Mouse (Mus musculus) neural tube, embryonic 13.5 days (tissue): ENCODE data around the gene Grpel1. TPM values are rescaled to one million over a fixed set of nuclear protein-coding genes. Genes with fewer than 3 reads are reported as not detected.

Source experiments
- ATAC-seq: fragments of 200-750 bp; cut with Nextera tagmentation; 2 replicates; pipeline ENCODE4 v1.8.0; 2017; ENCODE audit warnings: low read depth, mild to moderate bottlenecking, moderate TSS enrichment, moderate library complexity
- H3K27ac ChIP-seq: fragments of 300-500 bp; sonication (generic); replicated peaks from 2 replicates; pipeline ENCODE4 v1.5.1; 2015; ENCODE audit warnings: moderate library complexity, mild to moderate bottlenecking, inconsistent platforms
- H3K27me3 ChIP-seq: fragments of 300-500 bp; sonication (generic); 2 replicates; pipeline ENCODE4 v1.6.1; 2015; ENCODE audit warnings: mild to moderate bottlenecking, inconsistent platforms
- H3K36me3 ChIP-seq: fragments of 300-500 bp; sonication (generic); 2 replicates; pipeline ENCODE4 v1.6.1; 2015; ENCODE audit warnings: mild to moderate bottlenecking, inconsistent platforms
- H3K4me1 ChIP-seq: fragments of 300-500 bp; sonication (generic); replicated peaks from 2 replicates; pipeline ENCODE4 v1.6.1; 2015; ENCODE audit warnings: inconsistent platforms
- H3K4me2 ChIP-seq: fragments of 300-500 bp; sonication (generic); 2 replicates; pipeline ENCODE4 v1.6.1; 2015; ENCODE audit warnings: inconsistent platforms, mild to moderate bottlenecking, moderate library complexity
- H3K4me3 ChIP-seq: fragments of 300-500 bp; sonication (generic); 2 replicates; pipeline ENCODE4 v1.5.1; 2015; ENCODE audit warnings: mild to moderate bottlenecking, inconsistent platforms
- H3K9ac ChIP-seq: fragments of 300-500 bp; sonication (generic); 2 replicates; pipeline ENCODE4 v1.6.1; 2015; ENCODE audit warnings: moderate library complexity, mild to moderate bottlenecking, inconsistent platforms
- H3K9me3 ChIP-seq: fragments of 300-500 bp; sonication (generic); 2 replicates; pipeline ENCODE4 v1.6.1; 2016; ENCODE audit warnings: inconsistent platforms
- WGBS: fragments of 180-500 bp; shearing (Covaris S2); methylation state at CpG from one replicate; pipeline ENCODE4 v1.1.7; 2015; 5-methylcytosine and 5-hydroxymethylcytosine counted together
- polyA plus RNA-seq: library from polyadenylated mRNA; unstranded; fragments of >200 nt; fragmentation: Nextera tagmentation; extraction: Ambion mirVana; gene quantifications from 2 replicates; pipeline ENCODE4 v1.2.1, GENCODE M21; 2015

Grpel1 gene
- polyA plus RNA-seq, 1 experiment from 2014 or later: 45.2 TPM

DNA sequence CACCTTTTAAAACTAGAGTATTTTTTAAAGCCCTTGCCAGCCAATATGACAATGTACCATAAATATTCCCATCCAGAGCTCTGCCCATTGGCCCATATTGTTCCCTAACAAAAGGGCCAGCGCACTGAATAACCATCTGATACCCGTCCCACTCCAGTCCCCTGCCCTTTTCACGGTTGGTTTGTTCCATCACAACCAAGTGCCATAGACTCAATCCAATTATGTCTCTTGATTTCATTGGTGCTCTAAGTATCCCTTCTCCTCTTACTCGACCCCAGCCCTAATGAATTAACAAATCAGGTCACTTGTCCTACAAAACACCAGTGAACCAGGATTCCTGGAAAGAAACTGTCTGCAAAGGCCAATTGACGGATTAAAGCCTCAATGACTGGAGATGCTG lies 1.4 kb upstream of the Grpel1 start:
- 22% methylated on average over 5 of the region's 5 CpGs for WGBS
- H3K4me3 ChIP-seq: no peak overlapping the region

GRCm38 (mm10) chr5:36465889-36466288 lies 1.1 kb downstream of the Grpel1 start:
- peaks cover 29% of the 10 kb centered on the region for H3K4me1 ChIP-seq
- H3K9me3 ChIP-seq: no peaks in the 10 kb centered on the region
- peak overlapping the region; percentile 79 for H3K4me3 ChIP-seq
- no peak for ATAC-seq
- H3K27me3 ChIP-seq: no peaks in the 10 kb centered on the region
- 33% methylated on average over 8 of the region's 8 CpGs for WGBS
- peak overlapping the region; percentile 82 for H3K9ac ChIP-seq
- H3K4me2 ChIP-seq: peak overlapping the region; percentile 99
- peaks cover 29% of the 10 kb centered on the region for H3K36me3 ChIP-seq
- no peak overlapping the region for H3K27ac ChIP-seq

More for the DNA sequence above, 1.4 kb upstream of the Grpel1 start:
- 0 out of 2 replicates have a peak, but pooled peaks cover 6% of the 10 kb centered on the region for H3K36me3 ChIP-seq
- H3K27me3 ChIP-seq: no peaks in the 10 kb centered on the region
- H3K27ac ChIP-seq: no peak overlapping the region
- no peak for ATAC-seq
- no peak overlapping the region for H3K9ac ChIP-seq
- peaks cover 29% of the 10 kb centered on the region for H3K4me1 ChIP-seq
- no peaks in the 10 kb centered on the region for H3K9me3 ChIP-seq
- H3K4me2 ChIP-seq: no peak overlapping the region

DNA sequence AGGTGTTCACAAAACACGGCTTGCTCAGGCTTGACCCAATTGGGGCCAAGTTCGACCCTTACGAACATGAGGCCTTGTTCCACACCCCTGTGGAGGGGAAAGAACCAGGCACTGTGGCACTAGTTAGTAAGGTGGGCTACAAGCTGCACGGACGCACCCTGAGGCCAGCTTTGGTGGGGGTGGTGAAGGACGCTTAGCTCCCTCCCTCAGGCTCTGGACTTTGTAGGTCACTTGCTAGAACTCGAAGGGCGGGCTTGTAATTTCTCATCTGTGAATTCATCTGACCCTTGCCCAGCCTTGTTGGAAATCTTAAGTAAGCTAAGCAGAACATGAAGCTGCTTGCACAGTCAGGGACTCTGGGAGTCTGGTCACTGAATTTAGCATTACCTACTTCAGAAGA lies 6.4 kb downstream of the Grpel1 start:
- H3K9me3 ChIP-seq: no peaks in the 10 kb centered on the region
- H3K4me1 ChIP-seq: peaks cover 7% of the 10 kb centered on the region
- ATAC-seq: no peak
- 94% methylated on average over 8 of the region's 8 CpGs for WGBS
- H3K27ac ChIP-seq: no peak overlapping the region
- H3K27me3 ChIP-seq: no peaks in the 10 kb centered on the region
- peaks cover 74% of the 10 kb centered on the region for H3K36me3 ChIP-seq
- no peak overlapping the region for H3K4me2 ChIP-seq
- H3K9ac ChIP-seq: no peak overlapping the region
- H3K4me3 ChIP-seq: no peak overlapping the region

GRCm38 (mm10) chr5:36472876-36473655 lies 8.3 kb downstream of the Grpel1 start:
- no peaks in the 10 kb centered on the region for H3K9me3 ChIP-seq
- H3K36me3 ChIP-seq: peaks cover 78% of the 10 kb centered on the region
- no peaks in the 10 kb centered on the region for H3K27me3 ChIP-seq

DNA sequence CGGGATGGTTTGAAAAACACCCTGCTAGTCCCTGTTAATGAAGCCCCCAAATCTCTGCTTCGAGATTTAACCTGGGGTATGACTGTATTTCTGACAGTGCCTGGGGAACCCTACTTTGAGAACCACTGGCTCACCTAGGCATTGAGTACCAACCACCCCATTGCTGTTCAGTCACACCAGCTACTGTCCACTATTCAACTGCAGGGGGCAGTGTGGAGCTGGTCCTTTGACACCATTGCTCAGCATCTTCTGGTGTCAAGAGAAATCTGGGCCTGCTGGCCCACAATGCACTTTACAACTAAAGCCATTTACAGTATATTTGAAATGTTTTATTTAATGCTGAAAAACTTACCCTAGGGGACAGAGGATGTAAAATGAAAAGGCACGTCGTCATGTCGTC lies 9.5 kb downstream of the Grpel1 start:
- H3K4me2 ChIP-seq: no peak overlapping the region
- H3K4me1 ChIP-seq: peaks cover 5% of the 10 kb centered on the region
- H3K4me3 ChIP-seq: no peak overlapping the region
- H3K9ac ChIP-seq: no peak overlapping the region
- WGBS: 89% methylated on average over 5 of the region's 5 CpGs
- H3K9me3 ChIP-seq: no peaks in the 10 kb centered on the region
- H3K27me3 ChIP-seq: no peaks in the 10 kb centered on the region
- H3K36me3 ChIP-seq: peaks cover 67% of the 10 kb centered on the region
- no peak overlapping the region for H3K27ac ChIP-seq
- no peak for ATAC-seq

More at GRCm38 (mm10) chr5:36472876-36473655, 8.3 kb downstream of the Grpel1 start:
- no peak for ATAC-seq
- 92% methylated on average over 4 of the region's 4 CpGs for WGBS
- Histone ChIP-seq H3K4me1 (no peaks in the 10 kb centered on the region), H3K4me2 (no peak overlapping the region), H3K9ac (no peak overlapping the region), H3K27ac (no peak overlapping the region), H3K4me3 (no peak overlapping the region)

- no peak for ATAC-seq
- Histone ChIP-seq H3K36me3 (peaks cover 35% of the 10 kb centered on the region), H3K27ac (no peak overlapping the region), H3K4me2 (no peak overlapping the region), H3K4me1 (peaks cover 37% of the 10 kb centered on the region), H3K9ac (no peak overlapping the region), H3K9me3 (no peaks in the 10 kb centered on the region), H3K4me3 (no peak overlapping the region), H3K27me3 (no peaks in the 10 kb centered on the region)
- 92% methylated on average over 3 of the region's 3 CpGs for WGBS
Measured at GRCm38 (mm10) chr5:36477486-36477885, 12.7 kb downstream of the Grpel1 start.

GRCm38 (mm10) chr5:36478540-36479420 lies 14.0 kb downstream of the Grpel1 start:
- Histone ChIP-seq H3K9me3 (no peaks in the 10 kb centered on the region), H3K36me3 (peaks cover 25% of the 10 kb centered on the region), H3K9ac (no peak overlapping the region), H3K4me2 (no peak overlapping the region), H3K4me1 (peaks cover 47% of the 10 kb centered on the region), H3K27me3 (no peaks in the 10 kb centered on the region), H3K27ac (no peak overlapping the region), H3K4me3 (no peak overlapping the region)
- 91% methylated on average over 6 of the region's 6 CpGs for WGBS
- ATAC-seq: no peak

- WGBS: 70% methylated on average over 2 of the region's 2 CpGs
- Histone ChIP-seq H3K9me3 (no peaks in the 10 kb centered on the region), H3K36me3 (peaks cover 18% of the 10 kb centered on the region), H3K4me1 (peaks cover 49% of the 10 kb centered on the region), H3K27me3 (no peaks in the 10 kb centered on the region), H3K4me3 (no peak overlapping the region), H3K4me2 (no peak overlapping the region), H3K27ac (no peak overlapping the region), H3K9ac (no peak overlapping the region)
- ATAC-seq: no peak
Measured at GRCm38 (mm10) chr5:36479735-36480134, 14.9 kb downstream of the Grpel1 start.

GRCm38 (mm10) chr5:36480398-36480797 lies 15.6 kb downstream of the Grpel1 start:
- no peak overlapping the region for H3K4me2 ChIP-seq
- H3K9me3 ChIP-seq: no peaks in the 10 kb centered on the region
- no peak overlapping the region for H3K4me3 ChIP-seq
- peaks cover 14% of the 10 kb centered on the region for H3K36me3 ChIP-seq
- WGBS: 92% methylated on average over 4 of the region's 4 CpGs
- H3K27me3 ChIP-seq: peaks cover 2% of the 10 kb centered on the region
- H3K9ac ChIP-seq: no peak overlapping the region
- H3K27ac ChIP-seq: no peak overlapping the region
- H3K4me1 ChIP-seq: peaks cover 56% of the 10 kb centered on the region
- no peak for ATAC-seq

DNA sequence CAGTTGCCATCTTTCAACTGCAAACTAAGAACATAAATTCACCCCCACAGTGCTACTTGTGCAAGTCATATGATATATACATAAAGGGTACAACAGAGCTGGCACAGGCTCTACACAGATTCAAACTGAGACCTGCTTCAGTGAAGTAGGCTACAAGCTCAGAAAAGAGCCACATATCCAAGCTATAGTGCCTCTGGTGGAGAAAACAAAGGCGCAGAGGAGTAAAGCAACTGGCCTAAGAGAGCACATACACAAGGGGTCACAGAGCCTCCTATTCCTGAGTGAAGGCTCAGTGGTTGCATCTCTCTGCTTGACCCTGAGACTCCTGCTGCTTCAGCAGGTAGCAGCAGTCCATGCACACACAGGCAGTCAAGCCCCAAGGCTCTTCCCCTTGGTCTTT lies 16.3 kb downstream of the Grpel1 start:
- no peak overlapping the region for H3K27ac ChIP-seq
- ATAC-seq: no peak
- peaks cover 5% of the 10 kb centered on the region for H3K27me3 ChIP-seq
- no peak overlapping the region for H3K9ac ChIP-seq
- 85% methylated on average over 1 of the region's 1 CpGs for WGBS
- H3K36me3 ChIP-seq: peaks cover 7% of the 10 kb centered on the region
- peaks cover 62% of the 10 kb centered on the region for H3K4me1 ChIP-seq
- no peaks in the 10 kb centered on the region for H3K9me3 ChIP-seq
- no peak overlapping the region for H3K4me3 ChIP-seq
- no peak overlapping the region for H3K4me2 ChIP-seq

- no peaks in the 10 kb centered on the region for H3K9me3 ChIP-seq
- H3K9ac ChIP-seq: peak overlapping the region; percentile 96
- peak overlapping the region; percentile 87 for H3K27ac ChIP-seq
- WGBS: 1% methylated on average over 56 of the region's 58 CpGs
- ATAC-seq: peak; percentile 29
- H3K4me2 ChIP-seq: peak overlapping the region; percentile 96
- peaks cover 62% of the 10 kb centered on the region for H3K4me1 ChIP-seq
- no peaks in the 10 kb centered on the region for H3K36me3 ChIP-seq
- peaks cover 5% of the 10 kb centered on the region for H3K27me3 ChIP-seq
- peak overlapping the region; percentile 92 for H3K4me3 ChIP-seq
Measured at GRCm38 (mm10) chr5:36483203-36484101, 18.7 kb downstream of the Grpel1 start.
